Mouse (Mus musculus) embryo, embryonic 11 days (tissue): ENCODE results near the gene Mpp3.
A peak's percentile ranks its signal among the peaks of the same experiment; 100 is the strongest.

Experiments
- DNase-seq: peaks from one replicate; pipeline ENCODE4 v3.0.0-alpha.2; 2015

Gene Mpp3

DNA sequence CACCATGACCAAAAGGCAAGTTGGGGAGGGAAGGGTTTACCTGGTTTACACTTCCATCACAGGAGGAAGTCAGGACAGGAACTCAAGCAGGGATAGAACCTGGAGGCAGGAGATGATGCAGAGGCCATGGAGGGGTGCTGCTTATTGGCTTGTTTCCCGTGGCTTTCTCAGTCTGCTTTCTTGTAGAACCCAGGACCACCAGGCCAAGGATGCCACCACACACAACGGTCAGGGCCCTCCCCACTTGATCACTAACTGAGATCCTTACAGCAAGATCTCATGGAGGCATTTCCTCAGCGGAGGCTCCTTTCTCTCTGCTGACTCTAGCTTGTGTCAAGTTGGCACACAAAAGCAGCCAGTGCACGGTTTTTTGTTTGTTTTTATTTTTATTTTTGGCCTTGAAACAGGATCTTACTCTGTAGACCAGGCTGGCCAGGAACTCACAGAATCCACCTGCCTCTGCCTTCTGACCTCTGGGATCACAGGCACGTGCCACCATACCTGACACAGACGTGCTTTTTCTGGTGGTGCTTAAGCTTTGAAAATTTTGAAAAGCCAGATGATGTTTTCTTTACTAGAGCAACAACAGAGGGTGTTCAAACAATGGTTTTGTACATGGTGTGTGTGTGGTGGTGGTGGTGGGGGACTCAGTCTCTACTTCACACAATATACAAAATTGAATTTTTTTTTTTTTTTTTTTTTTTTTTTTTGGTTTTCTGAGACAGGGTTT is at the start of gene Mpp3:
Gene Mpp3 (minus strand): TSS at position 375 of the 730 bp plus-strand sequence.
- no peak for DNase-seq

DNA sequence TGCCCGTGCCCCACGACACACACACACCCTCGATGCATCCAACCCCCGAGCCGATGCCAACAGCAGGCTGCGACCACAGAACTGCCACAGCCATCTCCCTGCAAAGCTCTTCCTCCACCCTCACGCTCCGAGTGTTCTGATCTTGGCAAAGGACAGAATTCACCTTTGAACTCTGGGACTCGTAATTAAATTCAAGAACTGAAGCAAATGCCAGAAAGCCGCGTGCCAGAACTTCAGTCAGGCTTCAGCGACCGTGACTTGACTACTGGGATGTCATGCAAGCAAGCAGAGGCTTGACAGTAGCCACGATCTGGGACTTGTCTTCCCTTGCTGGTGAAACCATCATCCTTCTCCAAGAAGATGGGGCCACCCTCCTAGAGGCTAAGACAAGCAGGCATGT is 45.5 kb upstream of the Mpp3 start:
- no peak for DNase-seq

DNA sequence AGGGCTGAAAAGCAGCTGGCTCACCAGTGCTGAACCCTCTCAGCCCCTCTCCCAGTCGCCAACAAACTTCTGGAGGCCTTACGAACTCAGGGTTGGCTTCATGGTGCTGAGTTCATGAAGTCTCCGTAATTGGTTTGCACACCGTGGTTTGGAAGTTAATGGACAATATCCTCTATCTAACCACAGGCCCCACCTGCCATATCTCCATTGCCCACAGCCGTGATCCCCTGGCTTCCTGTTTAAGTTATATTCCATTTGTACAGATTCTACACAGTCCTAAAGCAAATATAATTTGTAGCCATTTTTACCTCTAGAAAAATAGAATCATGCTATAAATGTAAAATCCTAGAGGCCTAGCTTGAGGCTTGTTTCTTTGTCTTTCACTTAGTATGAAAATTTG is 44.5 kb upstream of the Mpp3 start:
- no peak for DNase-seq

DNA sequence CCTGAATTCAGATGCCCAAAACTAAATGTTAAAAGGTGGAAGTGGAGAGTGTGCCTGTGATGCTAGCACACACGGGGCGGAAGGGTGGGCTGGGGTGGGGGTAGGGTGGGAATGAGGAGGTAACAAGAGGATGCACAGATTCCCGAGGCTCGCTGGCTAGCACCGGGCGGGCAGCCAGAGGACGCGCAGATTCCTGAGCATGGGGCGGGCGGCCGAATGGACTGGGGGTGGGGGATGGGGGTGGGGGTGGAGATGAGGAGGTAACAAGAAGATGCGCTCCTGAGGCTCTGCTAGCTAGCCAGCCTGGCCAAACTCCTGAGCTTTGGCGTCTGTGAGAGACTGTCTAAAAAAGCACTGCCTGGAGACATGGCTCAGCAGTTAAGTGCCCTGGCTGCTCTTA is 42.2 kb upstream of the Mpp3 start:
- DNase-seq: peak; percentile 52

DNA sequence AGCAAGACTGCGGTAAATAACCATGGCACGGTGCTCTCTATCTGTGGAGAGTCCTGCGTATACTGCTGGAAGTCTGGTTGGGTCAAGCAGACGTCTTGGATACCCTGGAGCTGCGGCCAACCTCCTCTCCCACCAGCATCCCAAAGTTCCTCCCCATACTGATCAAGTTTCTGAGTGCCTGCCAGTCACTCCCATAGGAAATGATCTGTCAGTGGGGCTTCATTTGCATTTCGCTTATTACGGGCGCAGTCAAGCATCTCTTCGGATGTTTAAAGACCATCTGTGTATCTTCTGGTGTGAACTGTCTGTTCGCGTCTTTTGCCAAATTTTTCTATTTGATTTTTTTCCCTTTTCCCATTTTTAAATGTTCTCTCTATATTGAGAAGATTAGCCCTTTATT is 41.4 kb upstream of the Mpp3 start:
- DNase-seq: no peak

DNA sequence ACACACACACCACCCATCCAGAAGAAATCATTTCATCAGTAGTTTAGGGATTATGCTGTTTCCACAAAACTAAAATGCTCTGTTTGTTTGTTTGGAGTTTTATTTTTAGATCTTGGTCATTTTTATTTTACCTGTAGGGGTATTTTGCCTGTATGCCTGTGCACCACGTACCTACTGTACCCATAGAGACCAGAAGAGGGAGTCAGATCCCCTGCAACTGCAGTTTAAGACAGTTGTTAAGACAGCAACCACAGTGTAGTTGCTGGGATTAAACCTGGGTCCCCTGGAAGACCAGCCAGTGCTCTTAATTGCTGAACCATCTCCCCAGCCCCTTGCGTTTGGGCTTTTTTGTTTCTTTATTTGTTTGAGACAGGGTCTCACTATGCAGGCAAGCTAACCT is 40.7 kb upstream of the Mpp3 start:
- peak; percentile 29 for DNase-seq

DNA sequence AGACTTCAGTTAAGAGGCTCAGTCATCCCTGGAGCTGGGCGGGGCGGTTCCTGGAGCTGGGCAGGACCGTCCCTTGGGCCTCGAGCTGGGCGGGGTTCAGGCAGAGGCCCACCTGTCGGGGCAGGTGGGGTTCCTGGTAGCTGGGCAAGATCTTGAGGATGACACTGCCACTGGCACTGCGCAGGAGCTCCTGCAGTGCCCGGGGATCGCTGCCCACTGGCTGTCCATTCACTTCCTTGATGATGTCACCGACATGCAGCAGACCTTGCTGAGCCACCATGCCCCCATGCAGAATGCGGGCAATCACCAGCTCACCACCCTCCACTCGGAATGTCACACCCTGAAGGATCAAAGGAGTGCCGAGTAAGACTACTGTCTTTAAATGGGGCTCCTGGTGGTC is 34.8 kb upstream of the Mpp3 start:
- DNase-seq: no peak

DNA sequence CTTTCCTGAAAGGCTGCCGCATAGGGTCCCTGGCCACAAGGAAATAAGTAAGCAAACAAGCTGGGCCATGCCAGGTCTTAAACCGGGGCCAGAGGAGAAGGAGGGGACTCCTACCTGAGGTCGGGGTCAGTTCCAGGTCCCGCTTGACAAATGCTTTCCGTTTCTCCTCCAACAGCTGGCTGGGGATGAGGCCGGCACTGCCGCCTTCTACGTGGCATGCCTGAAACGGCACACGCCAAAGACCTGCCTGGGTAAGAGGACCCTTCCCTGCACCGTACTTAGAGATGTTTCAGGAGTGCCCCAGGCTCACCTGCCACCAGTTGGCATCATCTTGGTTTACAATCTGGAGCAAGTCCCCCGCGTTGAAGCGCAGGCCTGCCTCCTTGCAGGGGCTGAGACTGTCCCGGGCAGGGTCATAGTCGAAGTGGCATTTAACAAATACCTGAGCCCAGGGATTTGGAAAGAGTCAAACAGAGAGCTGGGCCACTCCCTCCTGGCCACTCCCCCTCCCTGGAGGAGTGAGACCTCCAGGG is 33.7 kb upstream of the Mpp3 start:
- DNase-seq: no peak

DNA sequence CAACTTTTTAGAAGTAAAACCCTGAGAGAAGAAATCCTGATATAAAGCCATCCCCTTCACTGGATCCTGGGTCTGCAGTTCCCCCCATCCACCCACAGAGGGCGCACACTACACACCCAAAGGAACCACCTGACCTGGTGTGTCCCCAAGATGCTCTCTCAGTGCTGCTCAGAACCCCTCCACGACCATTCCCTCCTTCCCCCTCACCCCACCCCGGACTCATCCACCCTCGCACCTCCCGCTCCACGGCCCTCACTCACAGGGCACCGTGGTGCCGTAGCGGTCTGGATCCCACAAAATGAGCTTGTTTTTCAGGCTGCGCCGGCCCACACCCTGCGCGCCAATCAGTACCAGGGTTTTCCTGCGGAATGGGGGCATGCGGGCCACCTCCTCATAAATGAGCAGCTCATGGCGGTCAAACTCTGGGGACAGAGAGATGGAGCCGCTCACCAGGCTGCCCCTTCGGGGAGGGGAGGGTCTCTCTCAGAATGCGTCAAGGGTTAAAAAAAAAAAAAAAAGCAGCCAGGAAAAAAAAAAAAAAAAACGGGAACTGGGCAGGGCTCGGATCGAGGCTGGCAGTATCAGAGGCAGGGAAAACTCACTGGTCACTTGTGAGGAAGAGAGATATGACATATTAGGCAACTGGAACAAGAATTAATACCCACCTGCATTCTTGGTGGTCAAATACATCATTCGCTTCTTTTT is 33.1 kb upstream of the Mpp3 start:
- DNase-seq: peak; percentile 80

DNA sequence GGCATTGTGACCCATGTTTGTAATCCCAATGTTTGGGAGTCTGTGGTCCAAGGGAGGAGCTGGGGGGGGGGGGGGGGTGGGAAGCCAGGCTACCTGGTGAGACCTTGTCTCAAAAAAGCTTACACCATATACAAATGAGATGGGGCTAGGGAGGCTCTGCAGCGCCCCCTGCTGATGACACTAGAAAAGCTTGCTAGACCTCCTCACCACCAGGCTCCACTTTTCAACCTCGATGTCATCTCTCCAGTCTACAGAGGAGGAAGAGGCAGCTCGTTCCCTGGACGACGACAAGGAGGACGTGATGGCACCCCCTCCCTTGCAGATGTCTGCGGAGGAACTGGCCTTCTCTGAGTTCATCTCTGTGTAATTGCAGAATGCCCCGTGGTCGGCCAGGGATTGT is 25.6 kb upstream of the Mpp3 start:
- DNase-seq: peak; percentile 68

DNA sequence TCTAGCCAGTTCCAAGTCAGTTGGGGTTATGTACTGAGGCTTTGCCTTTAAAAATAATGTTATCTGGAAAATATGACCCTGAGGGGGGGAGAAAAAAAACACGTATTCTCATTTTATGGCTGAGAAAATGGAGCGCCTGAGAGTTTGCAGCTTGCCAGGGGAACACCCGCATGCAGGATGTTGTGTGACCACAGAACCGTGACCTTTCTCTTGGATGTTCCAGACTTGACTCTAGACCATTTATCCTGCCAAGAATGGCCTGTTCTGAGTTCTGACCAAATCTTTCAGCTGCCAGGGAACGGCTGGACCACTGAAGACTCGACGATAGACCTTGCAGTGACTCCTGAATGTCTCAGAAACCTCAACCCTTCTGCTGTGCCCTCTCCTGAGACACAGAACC is 24.9 kb upstream of the Mpp3 start:
- DNase-seq: no peak

DNA sequence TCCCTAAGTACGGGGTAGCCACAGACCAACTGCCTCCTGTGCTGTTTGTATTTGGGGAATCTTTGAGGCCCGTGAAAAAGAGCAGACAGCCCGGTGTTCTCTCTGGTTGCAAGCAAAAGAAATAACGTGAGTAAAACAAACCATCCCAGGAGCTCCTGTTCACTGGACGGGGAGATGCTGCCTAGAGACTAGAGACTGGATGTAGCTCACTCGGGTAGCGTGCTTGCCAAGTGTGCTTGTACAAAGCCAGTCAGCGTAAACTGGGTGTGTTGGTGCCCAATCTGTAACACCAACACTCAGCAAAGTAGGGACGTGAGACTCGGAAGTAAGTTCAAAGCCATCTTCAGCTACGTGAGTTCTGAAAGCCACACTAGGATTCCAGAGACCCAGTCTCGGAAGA is 24.4 kb upstream of the Mpp3 start:
- DNase-seq: no peak

DNA sequence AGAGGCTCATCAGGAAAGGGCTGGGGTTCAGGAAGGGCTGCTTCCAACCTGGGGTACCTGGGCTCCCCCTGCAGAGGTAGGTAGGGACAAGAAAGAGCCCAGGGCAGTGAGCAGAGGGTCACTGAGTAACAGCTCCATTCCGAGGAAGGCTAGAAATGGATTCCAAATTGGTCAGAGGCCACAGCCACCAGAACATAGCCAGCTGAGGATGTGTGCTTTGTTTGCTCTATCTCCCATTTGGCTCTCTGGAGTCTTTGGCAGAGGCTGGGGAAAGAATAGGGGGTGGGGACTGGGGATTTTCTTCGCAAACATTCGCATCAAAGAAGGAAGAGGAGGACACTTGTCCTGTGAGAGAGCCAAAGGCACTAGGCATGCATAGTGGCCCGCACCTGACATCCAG is 23.7 kb upstream of the Mpp3 start:
- no peak for DNase-seq

DNA sequence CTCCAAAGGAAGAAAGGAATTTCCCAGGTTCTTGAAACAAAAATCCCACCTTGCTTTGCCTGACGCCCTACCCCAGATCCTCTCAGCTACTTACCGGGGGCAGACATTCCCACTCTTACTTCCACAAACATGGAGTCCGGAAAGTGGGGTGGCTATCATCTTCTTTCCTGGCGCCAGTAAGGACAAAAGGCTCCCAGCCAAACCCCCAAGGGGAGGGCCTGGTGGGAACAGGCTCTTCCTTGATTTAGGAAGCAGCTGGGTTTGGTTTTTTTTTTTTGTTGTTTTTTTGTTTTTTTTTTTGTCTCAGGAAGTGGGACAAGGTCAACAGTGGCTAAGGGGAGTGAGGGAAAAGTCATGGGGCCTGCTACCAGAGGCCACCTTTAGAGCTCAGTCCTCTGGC is 23.3 kb upstream of the Mpp3 start:
- no peak for DNase-seq

DNA sequence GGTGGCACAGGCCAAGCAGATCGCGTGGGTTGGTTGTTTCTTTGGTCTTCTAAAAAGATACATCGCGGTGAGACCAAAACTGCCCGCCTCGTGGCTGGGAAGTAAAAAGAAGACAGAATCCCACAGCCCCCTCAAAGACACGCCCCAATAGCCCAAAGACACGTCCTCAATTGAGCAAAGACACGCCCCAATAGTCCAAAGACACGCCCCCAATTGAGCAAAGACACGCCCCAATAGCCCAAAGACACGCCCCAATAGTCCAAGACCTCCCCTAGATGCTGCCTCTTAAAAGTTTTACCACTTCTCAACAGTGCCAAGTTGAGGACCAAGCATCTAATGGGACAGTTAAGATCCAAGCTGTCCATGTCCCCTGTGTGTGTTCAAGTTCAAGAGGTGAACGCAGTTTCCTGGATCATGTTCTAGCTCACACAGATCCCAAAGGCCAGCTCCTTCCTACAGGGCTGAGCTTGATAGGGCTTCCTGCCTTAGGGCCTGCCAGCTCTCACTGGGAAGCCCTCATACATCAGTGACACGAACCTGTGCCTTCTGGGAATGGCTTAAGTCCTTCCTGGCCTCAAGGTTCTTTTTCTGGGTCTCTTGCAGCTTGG is 21.7 kb upstream of the Mpp3 start:
- DNase-seq: no peak

DNA sequence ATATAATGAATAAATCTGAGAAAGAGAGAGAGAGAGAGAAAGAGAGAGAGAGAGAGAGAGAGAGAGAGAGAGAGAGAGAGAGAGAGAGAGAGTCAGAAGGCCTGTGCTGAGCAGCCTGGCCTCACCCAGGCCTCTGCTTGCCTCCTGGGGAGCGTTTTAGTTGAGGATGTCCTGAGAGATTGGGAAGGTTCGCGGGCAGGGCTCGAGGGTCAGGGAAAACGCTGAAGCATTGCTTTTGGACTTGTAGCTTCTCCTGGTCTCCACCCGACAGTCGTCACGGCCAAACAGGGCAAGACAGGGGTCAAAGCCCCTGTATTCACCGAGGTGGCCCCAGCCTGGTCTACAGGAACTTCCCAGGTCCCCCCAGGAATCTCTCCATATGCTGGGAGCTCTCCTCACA is 18.3 kb upstream of the Mpp3 start:
- DNase-seq: no peak

DNA sequence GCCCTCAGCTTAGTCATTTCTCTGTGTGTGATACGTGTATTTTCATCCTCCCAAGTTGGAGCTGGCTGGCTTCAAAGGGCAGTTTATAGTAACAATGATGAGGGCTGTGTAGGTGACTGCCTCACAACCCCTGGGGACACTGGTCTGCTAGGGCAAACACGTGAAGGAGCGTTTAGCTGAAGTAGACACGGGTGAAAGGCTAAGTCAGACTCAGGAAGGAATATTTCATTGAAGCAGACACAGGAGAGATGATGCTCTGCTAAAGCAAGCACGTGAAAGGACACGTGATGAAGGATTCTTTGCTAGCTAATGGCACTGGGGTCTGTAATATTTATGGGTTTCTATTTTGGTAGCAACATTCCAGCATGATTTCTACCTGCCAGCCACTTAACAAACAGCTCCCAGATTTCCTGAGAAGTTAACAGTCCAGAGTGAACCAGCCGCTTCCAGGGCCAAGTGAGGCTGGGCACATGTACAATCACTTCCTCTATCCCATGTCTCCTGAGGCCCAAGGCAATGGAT is 16.5 kb upstream of the Mpp3 start:
- no peak for DNase-seq

DNA sequence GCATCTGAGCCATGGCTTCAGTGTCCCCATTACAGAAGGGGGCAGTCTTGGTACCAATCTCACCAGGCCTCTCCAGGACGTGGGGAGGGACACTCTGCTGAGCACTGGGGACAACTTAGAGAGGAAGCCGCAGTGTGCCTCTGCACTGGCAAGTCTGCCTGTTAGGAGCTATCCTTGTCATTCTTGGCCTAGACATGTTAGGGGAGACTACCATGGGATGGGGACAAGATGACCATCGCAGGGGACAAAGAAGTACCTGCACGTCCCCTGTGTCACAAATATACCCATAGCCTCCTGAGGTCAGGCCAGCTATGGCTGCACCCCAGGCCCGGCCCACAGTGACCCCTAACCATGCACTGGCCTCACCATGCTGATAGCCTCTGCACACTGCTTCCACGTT is 15.1 kb upstream of the Mpp3 start:
- no peak for DNase-seq

DNA sequence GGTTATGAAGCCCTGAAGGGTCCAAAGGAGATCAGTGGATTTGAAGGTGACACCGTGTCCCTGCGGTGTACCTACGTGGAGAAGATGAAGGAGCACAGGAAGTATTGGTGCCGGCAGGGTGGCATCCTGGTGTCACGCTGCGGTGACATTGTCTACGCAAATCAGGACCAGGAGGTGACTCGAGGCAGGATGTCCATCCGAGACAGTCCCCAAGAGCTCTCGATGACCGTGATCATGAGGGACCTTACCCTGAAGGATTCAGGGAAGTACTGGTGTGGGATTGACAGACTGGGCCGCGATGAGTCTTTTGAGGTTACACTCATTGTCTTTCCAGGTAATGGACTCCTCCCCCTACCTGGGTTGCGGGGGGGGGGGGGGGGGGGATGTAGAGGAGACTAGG is 14.7 kb upstream of the Mpp3 start:
- no peak for DNase-seq

DNA sequence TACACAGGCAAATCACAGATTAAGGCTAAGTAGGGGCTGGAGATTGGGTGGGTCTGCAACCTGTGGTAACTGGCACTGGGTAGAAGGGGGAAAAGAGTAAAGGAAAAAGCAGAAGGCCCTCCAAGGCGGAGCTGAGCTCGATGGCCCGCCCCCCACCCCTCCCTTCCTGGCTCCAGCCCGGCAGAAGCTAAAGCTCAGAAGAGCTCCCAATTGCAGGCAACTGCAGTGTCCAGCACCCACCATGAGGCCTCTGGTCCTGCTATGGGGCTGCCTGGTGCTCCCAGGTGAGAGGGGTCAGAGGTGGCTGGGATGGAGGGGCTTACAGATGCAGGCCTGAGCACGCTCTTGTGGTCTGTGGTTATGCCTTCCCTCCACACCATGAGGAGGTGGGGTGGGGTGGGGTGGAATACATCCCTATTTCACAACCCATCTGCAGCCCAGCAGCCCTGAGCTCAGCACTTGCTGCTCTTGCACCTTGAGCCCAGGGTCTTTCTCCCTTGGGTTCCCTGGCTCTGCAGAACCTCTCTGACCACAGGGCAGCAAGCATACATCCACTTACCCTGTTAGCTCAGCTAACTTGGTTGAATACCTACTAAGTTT is 13.2 kb upstream of the Mpp3 start, which contains the start of gene Cd300lg:
Gene Cd300lg (plus strand): TSS at position 160 of the 600 bp plus-strand sequence.
- DNase-seq: no peak

DNA sequence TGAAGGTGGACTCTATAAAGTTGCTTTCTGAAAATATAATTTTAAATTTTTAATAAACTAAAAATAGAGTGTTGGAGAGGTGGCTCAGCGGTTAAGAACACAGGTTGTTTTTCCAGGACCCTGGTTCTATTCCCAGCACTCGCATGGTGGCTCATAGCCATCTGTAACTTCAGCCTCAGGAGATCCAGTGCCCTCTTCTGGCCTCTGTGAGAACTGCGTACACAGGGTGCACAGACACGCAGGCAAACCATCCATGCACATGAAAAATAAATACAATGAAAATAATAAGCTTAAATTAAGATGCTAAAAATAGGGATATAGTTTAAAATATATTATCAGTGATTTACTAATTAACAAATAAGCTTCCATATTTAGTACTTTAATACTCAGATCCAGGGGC is 12.4 kb upstream of the Mpp3 start:
- no peak for DNase-seq

DNA sequence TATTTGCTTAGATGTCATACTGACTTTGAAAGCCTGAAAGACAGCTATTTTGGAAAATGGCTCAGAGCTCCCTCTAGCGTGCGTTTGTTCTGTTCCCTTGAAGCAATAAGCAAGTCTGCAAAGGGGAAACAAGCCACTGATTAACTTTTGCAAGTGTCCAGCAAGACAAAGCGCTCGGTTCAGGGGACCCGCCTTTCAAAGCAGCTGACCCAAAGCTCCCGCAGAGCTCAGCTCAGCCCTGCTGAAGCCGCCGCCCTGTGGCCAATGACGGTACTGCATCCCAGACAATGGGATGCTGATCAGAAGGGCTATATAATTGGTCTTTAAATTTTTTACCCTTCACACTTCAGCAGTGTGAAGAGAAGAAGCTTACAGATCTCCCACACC is 11.9 kb upstream of the Mpp3 start:
- DNase-seq: peak; percentile 93

DNA sequence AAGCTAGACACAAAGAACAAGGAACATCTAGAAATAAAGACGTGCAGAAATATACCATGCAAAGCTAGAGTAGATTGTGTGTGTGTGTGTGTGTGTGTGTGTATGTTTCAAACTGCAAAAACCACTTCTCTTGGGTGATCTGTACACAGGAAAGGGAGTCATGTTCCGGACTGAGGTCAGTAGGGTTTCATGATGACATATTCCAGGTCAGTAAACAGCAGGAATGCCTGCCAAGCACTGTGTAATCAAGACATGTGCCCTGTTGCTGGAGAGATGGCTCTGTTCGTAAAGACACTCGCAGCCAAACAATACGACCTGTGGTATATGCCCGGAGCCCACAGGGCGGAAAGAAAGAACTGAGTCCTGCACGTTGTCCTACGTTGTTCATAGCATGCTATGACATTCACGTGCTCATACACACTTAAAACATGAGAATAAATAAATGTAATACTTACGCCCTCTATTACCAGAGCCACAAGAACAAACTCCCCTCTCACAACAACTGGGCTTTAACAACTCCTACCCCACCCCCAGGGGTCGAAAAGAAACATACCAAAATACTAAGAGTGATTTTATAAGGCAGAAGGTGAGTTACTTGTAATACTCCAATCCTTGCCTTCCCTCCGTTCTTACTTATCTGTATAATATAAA is 11.4 kb upstream of the Mpp3 start:
- no peak for DNase-seq
